Comparison of ENCODE assay signal across 8 mouse cellular contexts in the genomic region with DNA sequence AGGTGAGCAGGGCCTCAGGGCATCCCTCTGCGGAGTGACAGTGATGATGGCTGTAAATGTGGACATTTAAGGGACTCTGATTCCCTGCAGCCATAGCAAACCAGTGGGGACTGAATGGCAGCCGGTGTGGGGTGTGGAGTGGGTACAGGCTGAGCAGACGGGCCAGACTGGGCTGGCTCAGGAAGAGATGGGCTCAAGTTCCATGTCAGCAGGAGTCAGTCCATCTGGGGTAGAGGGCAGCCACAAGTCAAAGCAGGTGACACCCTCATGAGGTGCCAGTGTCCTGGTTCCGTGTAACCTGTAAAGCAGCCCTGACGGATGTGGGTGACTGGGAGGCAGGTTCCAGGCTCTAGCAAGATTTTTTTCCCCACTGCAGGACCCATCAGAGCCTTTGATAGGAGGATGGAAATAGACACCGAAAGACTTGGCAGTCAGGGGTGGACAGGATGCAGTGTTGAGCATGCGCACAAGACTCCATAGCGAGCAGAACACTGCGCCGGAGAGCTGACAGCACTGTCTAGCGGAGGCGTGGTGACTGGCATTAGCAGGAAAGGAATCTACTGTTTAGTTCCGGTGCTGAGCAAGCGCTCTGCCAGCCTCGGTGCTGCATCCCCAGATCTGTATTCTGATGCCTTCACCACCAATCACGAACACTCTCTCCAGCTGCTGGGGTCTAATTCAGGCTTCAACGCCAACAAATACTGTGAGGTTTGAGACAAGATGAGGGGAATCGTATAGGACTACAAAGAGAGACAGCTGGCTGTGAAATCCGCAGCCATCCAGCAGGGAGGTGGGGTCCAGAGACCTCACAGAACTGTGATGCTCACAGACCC. TPM values are rescaled to one million over a fixed set of nuclear protein-coding genes. Genes with fewer than 3 reads are reported as not detected.
DNase-seq lines count a peak whose midpoint lies in the region.

No protein-coding gene starts in this region.

- intact Hi-C loops in gastrocnemius, postnatal 14 days (cut with DNase I; ENCODE audit: low total_unique reads): no loop called here

- peak; percentile 64 to 80 for DNase-seq in adrenal gland, adult (ENCODE audit: inconsistent age in 2 of 2, low spot score in 1 of 2)
- DNase-seq in embryo, embryonic 10 days (ENCODE audit: low spot score): peak; percentile 84
- DNase-seq in gastrocnemius, postnatal 14 days: peak; percentile 80
- peak; percentile 91 for DNase-seq in induced T-regulatory cell, adult 2 months (ENCODE audit: low read depth)
- DNase-seq in left cerebral cortex, adult 18-20 months (ENCODE audit: low spot score in 2 of 2): peak; percentile 82 to 90
- DNase-seq in lung, postnatal 14 days: peak; percentile 63
- peak; percentile 37 for DNase-seq in retina, adult 2 months (ENCODE audit: low read depth, low spot score)
- peak; percentile 79 for DNase-seq in thymus, postnatal 14 days

RNA-seq across cellular contexts. Expression of gene Arl11, which starts 18.3 kb away (rescaled TPM):
- total RNA-seq in gastrocnemius, postnatal 14 days (2021): under 1 TPM; 0.49 to 0.80 TPM
- under 1 TPM; 0.72 to 0.82 TPM for total RNA-seq in left cerebral cortex, adult 18-20 months (2021)

RNA-seq across cellular contexts. Expression of gene Ebpl, which starts 32.4 kb away (rescaled TPM):
- 1 to 10 TPM; 1.8 to 1.9 TPM for total RNA-seq in gastrocnemius, postnatal 14 days (2021)
- total RNA-seq in left cerebral cortex, adult 18-20 months (2021): 1 to 10 TPM; 3.9 to 4.4 TPM

Comparison
In these comparisons a context has a peak if more than half of its experiments do, and no peak if none do; other contexts are left out.
1. Peak in every context shown above with its lines: DNase-seq.
2. DNase-seq: peak in every context shown above with its lines; median percentile 91 in induced T-regulatory cell, adult 2 months; 86 in left cerebral cortex, adult 18-20 months; 84 in embryo, embryonic 10 days; 80 in gastrocnemius, postnatal 14 days; 79 in thymus, postnatal 14 days; 72 in adrenal gland, adult; 63 in lung, postnatal 14 days; 37 in retina, adult 2 months.